Mouse (Mus musculus): Measurements from ENCODE around the gene Magi2.

DNA sequence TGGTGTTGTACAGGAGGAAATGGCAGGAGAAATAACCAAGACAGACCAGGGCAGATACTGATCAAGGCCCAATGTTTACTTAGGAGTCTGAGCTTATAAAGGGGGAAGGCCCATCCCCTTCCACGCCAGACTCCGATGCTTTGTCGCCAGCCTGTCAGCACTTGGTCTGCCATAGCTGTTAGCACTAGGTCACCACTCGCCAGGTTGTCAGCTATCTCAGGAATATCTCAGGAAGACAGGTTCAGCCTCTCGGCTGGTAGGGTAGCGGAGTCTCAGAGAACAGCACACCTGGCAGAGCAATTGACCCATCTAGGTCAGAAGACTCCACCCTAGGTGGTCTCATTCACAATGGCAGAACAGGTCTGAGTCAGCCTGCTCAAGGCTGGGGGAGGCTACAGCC is 1514.4 kb downstream of the Magi2 start:
- TF ChIP-seq CTCF (IDR thresholded peaks at IDR 0.05; ENCODE audit: control insufficient read depth, insufficient read depth, insufficient read length), result no peak
- TF ChIP-seq MYOD1 (IDR thresholded peaks at IDR 0.05; ENCODE audit: control insufficient read depth, insufficient read length, low read depth), result no peak
- no peak for TF ChIP-seq MAX (IDR thresholded peaks at IDR 0.05)
- TF ChIP-seq MYOG (IDR thresholded peaks at IDR 0.05; ENCODE audit: control insufficient read depth, extremely low read depth, insufficient read length), result no peak

Data from C2C12 (cell line).